In the genomic region with DNA sequence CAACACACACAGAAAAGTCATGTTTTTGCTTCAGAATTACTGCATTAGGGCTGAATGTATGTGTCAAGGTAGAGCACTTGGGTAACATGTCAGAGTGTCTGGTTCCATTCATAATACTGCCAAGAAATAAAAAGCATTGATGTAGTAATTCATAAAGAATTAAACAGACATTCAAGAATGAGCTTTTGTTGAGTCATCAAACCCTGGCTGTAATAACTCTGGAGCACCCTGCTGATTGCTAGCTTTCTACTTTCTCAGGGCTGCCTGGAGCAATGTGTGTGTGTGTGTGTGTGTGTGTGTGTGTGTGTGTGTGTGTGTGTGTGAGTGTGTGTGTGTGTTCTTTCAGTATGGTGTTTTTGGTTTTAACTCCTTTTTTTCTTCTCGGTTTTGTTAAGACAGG, we compare ENCODE assay signal across 17 mouse cellular contexts.
DNase-seq lines count a peak whose midpoint lies in the region; ATAC-seq and TF ChIP-seq lines count a peak whose summit lies in the region.
"Had no signal": no experiment of that assay in that cellular context is flagged by ENCODE, and none has a peak within 500 bp of the region (broad histone marks: within the 10 kb centered on the region; RNA-seq: fewer than 3 reads in every experiment).

No protein-coding gene starts in this region.

- no peak overlapping the region for H3K9ac ChIP-seq in liver, embryonic 13.5 days
- H3K9ac ChIP-seq in liver, embryonic 11.5 days (ENCODE audit: low read depth, low read length): no peak overlapping the region
- H3K9ac ChIP-seq: embryonic facial prominence, embryonic 12.5 days had no signal

- peaks cover 12% of the 10 kb centered on the region for H3K79me2 ChIP-seq in myocyte (ENCODE audit: control insufficient read depth, insufficient read depth)

- no peaks in the 10 kb centered on the region for H3K36me3 ChIP-seq in liver, embryonic 13.5 days
- H3K36me3 ChIP-seq in liver, embryonic 11.5 days (ENCODE audit: control insufficient read depth, insufficient read depth, low read length): no peaks in the 10 kb centered on the region
- no peaks in the 10 kb centered on the region for H3K36me3 ChIP-seq in myocyte (ENCODE audit: control insufficient read depth, insufficient read depth)
- H3K36me3 ChIP-seq in thymus, adult 2 months (ENCODE audit: control insufficient read depth, insufficient read depth, low read length): no peaks in the 10 kb centered on the region
- H3K36me3 ChIP-seq: embryonic facial prominence, embryonic 12.5 days; midbrain, embryonic 10.5 days had no signal

- H3K27me3 ChIP-seq in liver, embryonic 13.5 days: no peaks in the 10 kb centered on the region
- H3K27me3 ChIP-seq in liver, embryonic 11.5 days (replicated peaks; ENCODE audit: control insufficient read depth, insufficient read depth, low read length): no peaks in the 10 kb centered on the region
- no peaks in the 10 kb centered on the region for H3K27me3 ChIP-seq in myocyte (ENCODE audit: control insufficient read depth, insufficient read depth, insufficient read length)
- no peaks in the 10 kb centered on the region for H3K27me3 ChIP-seq in thymus, adult 2 months (ENCODE audit: control insufficient read depth, insufficient read depth, low read length)
- H3K27me3 ChIP-seq: embryonic facial prominence, embryonic 12.5 days had no signal

- no peak overlapping the region for H3ac ChIP-seq in myocyte (ENCODE audit: control insufficient read depth, insufficient read length)

- DNase-seq in adrenal gland, postnatal 10 days: peak; percentile 26
- no peak for DNase-seq in adrenal gland, adult 18-20 months (ENCODE audit: low spot score in 2 of 2)
- DNase-seq in liver, embryonic 13.5 days: no peak
- no peak for DNase-seq in liver, embryonic 11.5 days (ENCODE audit: low spot score)
- DNase-seq in brain, embryonic 14.5 days (ENCODE audit: low read depth): peak; percentile 59
- no peak for DNase-seq in thymus, adult 2 months
- no peak for DNase-seq in heart, adult 18-20 months
- DNase-seq: B cell, adult 2 months; cerebellum, postnatal 10 days; heart, postnatal 10 days; kidney, adult 8-10 months; lung, postnatal 10 days; thymus, postnatal 25 days had no signal

- no peak overlapping the region for H3K4me2 ChIP-seq in liver, embryonic 13.5 days
- no peak overlapping the region for H3K4me2 ChIP-seq in liver, embryonic 11.5 days
- peak overlapping the region; percentile 22 for H3K4me2 ChIP-seq in myocyte (ENCODE audit: low read depth)
- H3K4me2 ChIP-seq: embryonic facial prominence, embryonic 12.5 days had no signal

- no peak overlapping the region for H3K4me3 ChIP-seq in liver, embryonic 13.5 days (replicated peaks)
- H3K4me3 ChIP-seq in liver, embryonic 11.5 days (ENCODE audit: low read depth, low read length): no peak overlapping the region
- no peak overlapping the region for H3K4me3 ChIP-seq in myocyte
- no peak overlapping the region for H3K4me3 ChIP-seq in thymus, adult 2 months (ENCODE audit: control insufficient read depth, insufficient read depth, low read length)
- H3K4me3 ChIP-seq: embryonic facial prominence, embryonic 12.5 days; midbrain, embryonic 10.5 days had no signal

- no peaks in the 10 kb centered on the region for H3K9me3 ChIP-seq in liver, embryonic 13.5 days (replicated peaks)
- no peaks in the 10 kb centered on the region for H3K9me3 ChIP-seq in liver, embryonic 11.5 days (ENCODE audit: control insufficient read depth, low read length)
- H3K9me3 ChIP-seq: embryonic facial prominence, embryonic 12.5 days; midbrain, embryonic 10.5 days had no signal

- WGBS in liver, embryonic 13.5 days (ENCODE audit: insufficient replicate concordance): 67% methylated on average over 1 of the region's 1 CpGs
- WGBS in liver, embryonic 11.5 days: 83% methylated on average over 1 of the region's 1 CpGs
- WGBS in thymus, adult 2 months: 11% methylated on average over 1 of the region's 1 CpGs

- peak overlapping the region; percentile 59 for H3K27ac ChIP-seq in liver, embryonic 13.5 days
- no peak overlapping the region for H3K27ac ChIP-seq in liver, embryonic 11.5 days (ENCODE audit: low read depth, low read length)
- no peak overlapping the region for H3K27ac ChIP-seq in thymus, adult 2 months (ENCODE audit: control insufficient read depth, insufficient read depth, low read length)
- H3K27ac ChIP-seq: embryonic facial prominence, embryonic 12.5 days; midbrain, embryonic 10.5 days had no signal

- no peak for ATAC-seq in liver, embryonic 13.5 days (ENCODE audit: low read depth)
- no peak for ATAC-seq in liver, embryonic 11.5 days (replicated peaks; ENCODE audit: low FRiP score)
- ATAC-seq: hindbrain, embryonic 16.5 days had no signal

- no peak for TF ChIP-seq POLR2A in brain, embryonic 14.5 days (IDR thresholded peaks at IDR 0.05; ENCODE audit: borderline replicate concordance, extremely low read depth, insufficient read depth, insufficient read length, poor library complexity, severe bottlenecking)
- no peak for TF ChIP-seq POLR2A in myocyte (IDR thresholded peaks at IDR 0.05; ENCODE audit: insufficient read length, low read depth)
- TF ChIP-seq POLR2A in thymus, adult 2 months (IDR thresholded peaks at IDR 0.05; ENCODE audit: control insufficient read depth, extremely low read depth, insufficient read depth, low read length, poor library complexity): no peak

- TF ChIP-seq CTCF in brain, embryonic 14.5 days (IDR thresholded peaks at IDR 0.05; ENCODE audit: borderline replicate concordance, extremely low read depth, insufficient read depth, insufficient read length): no peak
- TF ChIP-seq CTCF in thymus, adult 2 months (IDR thresholded peaks at IDR 0.05; ENCODE audit: borderline replicate concordance, control insufficient read depth, extremely low read depth, insufficient read depth, low read length, poor library complexity): no peak

- H3K4me1 ChIP-seq in liver, embryonic 13.5 days (replicated peaks): peaks cover 65% of the 10 kb centered on the region
- peaks cover 10% of the 10 kb centered on the region for H3K4me1 ChIP-seq in liver, embryonic 11.5 days (replicated peaks; ENCODE audit: control insufficient read depth, insufficient read depth, low read length)
- H3K4me1 ChIP-seq in thymus, adult 2 months (replicated peaks; ENCODE audit: control insufficient read depth, insufficient read depth, low read length): no peaks in the 10 kb centered on the region
- H3K4me1 ChIP-seq: embryonic facial prominence, embryonic 12.5 days had no signal

TF ChIP-seq in myocyte, 11 proteins besides CTCF, POLR2A, EP300 and RAD21:
- TF ChIP-seq REST (IDR thresholded peaks at IDR 0.05; ENCODE audit: insufficient read depth, insufficient read length) (no peak), CEBPB (IDR thresholded peaks at IDR 0.05; ENCODE audit: insufficient read depth, poor library complexity, severe bottlenecking) (0 out of 2 replicates have a peak, but pooled peaks have one; percentile 15)

Comparison
In these comparisons a context has a peak if more than half of its experiments do, and no peak if none do; other contexts are left out.
1. DNase-seq: peak in adrenal gland, postnatal 10 days (single experiment) and brain, embryonic 14.5 days (single experiment); none in adrenal gland, adult 18-20 months (0 of 2), liver, embryonic 13.5 days (single experiment), liver, embryonic 11.5 days (single experiment), thymus, adult 2 months (single experiment) and heart, adult 18-20 months (0 of 2).